Mouse (Mus musculus): Measurements from ENCODE around the gene Zfp382. TPM values are rescaled to one million over a fixed set of nuclear protein-coding genes. Genes with fewer than 3 reads are reported as not detected.
A peak's percentile ranks its signal among the peaks of the same experiment; 100 is the strongest.

The Zfp382 gene
- polyA plus RNA-seq, 1 experiment, result 0.95 TPM

DNA sequence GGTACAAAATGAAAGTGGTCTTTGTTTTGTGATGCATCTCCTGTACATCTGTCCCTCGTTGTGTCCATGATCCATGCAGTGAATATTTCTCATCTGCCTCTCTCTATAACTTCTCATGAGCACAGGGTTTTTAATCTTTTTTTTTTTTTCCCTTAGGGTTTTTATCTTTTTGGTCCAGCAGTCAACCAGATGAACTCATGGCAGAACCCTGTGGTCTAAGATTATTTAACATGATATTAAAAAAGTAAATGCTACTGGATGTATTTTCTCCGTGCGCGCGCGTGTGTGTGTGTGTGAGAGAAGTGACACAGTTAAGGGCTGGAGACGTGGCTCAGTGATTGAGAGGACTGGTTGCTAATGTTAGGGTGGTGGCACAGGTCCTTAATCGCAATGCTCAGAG is 8.2 kb downstream of the Zfp382 start:
- Histone ChIP-seq H3K4me1 (ENCODE audit: control insufficient read depth, insufficient read depth, low read length) (no peaks in the 10 kb centered on the region), H3K27ac (ENCODE audit: control insufficient read depth, insufficient read depth, low read depth, low read length, poor library complexity) (no peak overlapping the region), H3K4me3 (replicated peaks; ENCODE audit: control insufficient read depth, low read depth, low read length) (no peak overlapping the region)
- 78% methylated on average over 8 of the region's 8 CpGs for WGBS
- TF ChIP-seq POLR2A (IDR thresholded peaks at IDR 0.05; ENCODE audit: borderline replicate concordance, control insufficient read depth, low read depth, low read length), result no peak
- TF ChIP-seq CTCF (IDR thresholded peaks at IDR 0.05; ENCODE audit: control insufficient read depth, insufficient read depth, low read length), result no peak

DNA sequence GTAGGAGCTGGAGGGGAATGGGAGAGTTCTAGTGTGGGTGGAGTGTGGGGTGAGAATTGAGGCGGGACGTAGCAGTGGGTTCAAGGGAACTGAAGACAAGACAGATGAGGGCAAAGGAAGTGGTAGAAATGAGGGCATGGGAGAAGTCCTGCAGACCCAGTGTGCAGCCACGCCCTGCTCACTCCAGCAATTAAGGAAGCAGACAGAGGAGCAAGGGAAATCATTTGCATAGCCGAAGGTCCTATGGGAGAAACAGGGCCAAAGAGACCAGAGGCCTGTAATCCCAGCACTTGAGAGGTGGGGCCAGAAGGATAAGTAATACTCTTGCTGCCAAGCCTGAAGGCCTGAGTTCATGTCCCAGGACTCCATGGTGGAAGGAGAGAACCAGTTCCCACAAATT is 10.7 kb downstream of the Zfp382 start:
- Histone ChIP-seq H3K27ac (ENCODE audit: control insufficient read depth, insufficient read depth, low read depth, low read length, poor library complexity) (no peak overlapping the region), H3K4me1 (ENCODE audit: control insufficient read depth, insufficient read depth, low read length) (no peaks in the 10 kb centered on the region), H3K4me3 (replicated peaks; ENCODE audit: control insufficient read depth, low read depth, low read length) (no peak overlapping the region)
- WGBS, result 79% methylated on average over 4 of the region's 4 CpGs
- TF ChIP-seq CTCF (IDR thresholded peaks at IDR 0.05; ENCODE audit: control insufficient read depth, insufficient read depth, low read length) (no peak), POLR2A (IDR thresholded peaks at IDR 0.05; ENCODE audit: borderline replicate concordance, control insufficient read depth, low read depth, low read length) (no peak)

DNA sequence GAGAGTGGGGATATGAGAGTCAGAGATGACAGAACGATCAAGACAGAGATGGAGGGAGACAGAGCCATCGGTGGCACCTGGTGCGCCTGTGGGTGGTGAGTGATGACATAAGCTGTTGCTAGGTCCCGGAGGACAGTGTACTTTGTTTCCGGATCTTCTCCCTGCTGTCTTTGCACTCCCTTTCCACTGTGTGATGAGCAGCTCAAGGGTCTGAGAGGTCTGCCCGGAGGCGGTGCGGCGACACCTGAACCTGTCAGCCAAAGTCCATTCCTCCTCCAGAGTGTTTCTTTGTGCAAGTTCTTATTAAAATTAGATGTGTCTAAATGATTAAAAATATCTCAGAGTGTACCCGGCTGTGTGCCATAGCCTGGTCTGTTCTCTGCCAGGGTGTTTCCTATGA is 15.1 kb downstream of the Zfp382 start:
- no peak overlapping the region for H3K4me3 ChIP-seq (replicated peaks; ENCODE audit: control insufficient read depth, low read depth, low read length)
- TF ChIP-seq POLR2A (IDR thresholded peaks at IDR 0.05; ENCODE audit: borderline replicate concordance, control insufficient read depth, low read depth, low read length), result no peak
- TF ChIP-seq CTCF (IDR thresholded peaks at IDR 0.05; ENCODE audit: control insufficient read depth, insufficient read depth, low read length), result no peak
- no peaks in the 10 kb centered on the region for H3K4me1 ChIP-seq (ENCODE audit: control insufficient read depth, insufficient read depth, low read length)
- 95% methylated on average over 10 of the region's 10 CpGs for WGBS
- H3K27ac ChIP-seq (ENCODE audit: control insufficient read depth, insufficient read depth, low read depth, low read length, poor library complexity), result no peak overlapping the region

DNA sequence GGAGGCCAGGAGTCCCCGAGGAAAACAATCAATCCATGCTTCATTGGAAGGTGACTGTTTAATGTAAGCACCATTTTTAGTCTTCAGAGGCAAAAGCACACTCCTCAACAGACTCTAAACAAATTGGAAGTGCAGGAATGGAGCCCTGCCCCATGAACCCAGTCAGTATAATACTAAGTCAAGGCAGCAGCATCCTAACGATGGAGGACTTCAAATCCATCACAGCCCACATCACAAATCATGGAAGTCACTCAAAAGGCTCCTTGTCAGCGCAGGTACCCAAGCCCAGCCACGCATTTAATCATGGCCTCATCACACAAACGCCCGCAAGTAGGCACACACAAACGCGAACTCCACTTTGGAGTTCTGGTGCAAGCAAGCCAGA is 21.4 kb downstream of the Zfp382 start:
- Histone ChIP-seq H3K27ac (ENCODE audit: control insufficient read depth, insufficient read depth, low read depth, low read length, poor library complexity) (no peak overlapping the region), H3K4me1 (ENCODE audit: control insufficient read depth, insufficient read depth, low read length) (no peaks in the 10 kb centered on the region), H3K4me3 (replicated peaks; ENCODE audit: control insufficient read depth, low read depth, low read length) (peak overlapping the region; percentile 41)
- 13% methylated on average over 8 of the region's 8 CpGs for WGBS
- no peak for TF ChIP-seq CTCF (IDR thresholded peaks at IDR 0.05; ENCODE audit: control insufficient read depth, insufficient read depth, low read length)
- TF ChIP-seq POLR2A (IDR thresholded peaks at IDR 0.05; ENCODE audit: borderline replicate concordance, control insufficient read depth, low read depth, low read length), result no peak

DNA sequence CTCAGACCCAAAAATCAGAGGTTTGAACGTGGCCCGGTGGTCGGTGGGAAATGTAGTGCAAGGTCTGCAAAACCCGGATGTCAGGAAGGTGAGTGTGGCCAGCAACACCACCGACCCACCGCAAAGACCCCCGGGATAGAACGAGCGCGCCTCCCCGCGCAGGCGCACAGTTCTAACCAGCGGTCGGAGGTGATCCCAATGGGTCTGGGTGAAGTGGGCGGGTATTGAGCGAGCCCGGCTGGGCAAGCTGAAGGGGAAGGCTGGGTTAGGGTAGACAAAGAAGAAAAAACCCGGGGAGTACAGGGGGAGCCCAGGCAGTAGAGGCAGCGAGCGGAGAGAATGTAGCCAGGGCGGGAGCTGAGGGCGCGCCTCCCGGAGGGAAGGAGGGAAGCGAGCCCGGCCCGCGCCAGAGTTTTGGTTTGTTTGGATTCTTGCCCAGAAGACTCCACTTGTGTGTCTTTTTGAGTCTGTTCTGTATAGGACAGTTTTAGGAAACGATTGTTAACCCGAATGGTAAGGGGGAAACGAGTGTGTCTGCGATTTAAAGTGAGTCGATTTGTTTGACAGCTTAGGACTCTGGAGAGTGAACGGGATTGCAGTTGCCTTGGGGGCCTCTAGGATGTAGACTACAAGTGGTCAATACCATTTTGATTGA is 21.9 kb downstream of the Zfp382 start:
- Histone ChIP-seq H3K27ac (ENCODE audit: control insufficient read depth, insufficient read depth, low read depth, low read length, poor library complexity) (no peak overlapping the region), H3K4me1 (ENCODE audit: control insufficient read depth, insufficient read depth, low read length) (no peaks in the 10 kb centered on the region), H3K4me3 (replicated peaks; ENCODE audit: control insufficient read depth, low read depth, low read length) (peak overlapping the region; percentile 41)
- TF ChIP-seq POLR2A (IDR thresholded peaks at IDR 0.05; ENCODE audit: borderline replicate concordance, control insufficient read depth, low read depth, low read length), result no peak
- 3% methylated on average over 35 of the region's 35 CpGs for WGBS

DNA sequence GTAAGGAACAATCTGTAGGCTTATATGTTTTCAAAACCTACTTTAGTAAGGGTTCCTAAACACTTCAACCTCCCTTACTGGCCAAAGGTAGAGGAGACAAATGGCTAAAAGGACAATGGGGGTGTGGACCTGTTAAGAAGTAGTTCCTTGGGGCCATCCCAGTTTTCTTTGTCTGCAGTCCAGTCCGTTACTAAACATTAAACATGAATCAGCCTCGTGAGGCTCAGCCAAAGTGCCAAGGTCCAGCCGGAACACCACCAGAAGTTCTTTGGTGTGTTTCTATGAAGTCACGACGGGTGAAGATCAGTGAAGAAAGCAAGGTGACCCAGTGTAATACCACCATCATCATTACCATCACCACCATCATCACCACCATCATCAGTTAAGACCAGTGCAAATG is 25.3 kb downstream of the Zfp382 start:
- no peak overlapping the region for H3K4me3 ChIP-seq (replicated peaks; ENCODE audit: control insufficient read depth, low read depth, low read length)
- WGBS, result 88% methylated on average over 5 of the region's 5 CpGs
- H3K4me1 ChIP-seq (ENCODE audit: control insufficient read depth, insufficient read depth, low read length), result no peaks in the 10 kb centered on the region
- TF ChIP-seq CTCF (IDR thresholded peaks at IDR 0.05; ENCODE audit: control insufficient read depth, insufficient read depth, low read length) (no peak), POLR2A (IDR thresholded peaks at IDR 0.05; ENCODE audit: borderline replicate concordance, control insufficient read depth, low read depth, low read length) (no peak)
- no peak overlapping the region for H3K27ac ChIP-seq (ENCODE audit: control insufficient read depth, insufficient read depth, low read depth, low read length, poor library complexity)

DNA sequence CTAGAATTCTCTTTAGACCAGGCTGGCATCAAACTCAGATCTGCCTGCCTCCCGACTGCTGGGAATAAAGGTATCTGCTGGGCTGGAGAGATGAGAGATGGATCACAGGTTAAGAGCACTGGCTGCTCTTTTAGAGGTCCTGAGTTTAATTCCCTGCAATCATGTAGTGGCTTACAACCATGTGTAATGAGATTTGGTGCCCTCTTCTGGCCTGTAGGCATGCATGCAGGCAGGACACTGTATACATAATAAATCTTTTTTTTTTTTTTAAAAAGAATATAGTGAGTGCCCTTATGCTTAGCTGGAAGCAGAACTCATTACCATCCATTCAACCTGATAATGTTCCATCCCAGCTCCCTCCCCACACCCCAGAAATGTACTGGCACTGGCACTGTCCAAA is 32.3 kb downstream of the Zfp382 start:
- WGBS, result 79% methylated on average over 1 of the region's 1 CpGs
- Histone ChIP-seq H3K27ac (ENCODE audit: control insufficient read depth, insufficient read depth, low read depth, low read length, poor library complexity) (no peak overlapping the region), H3K4me1 (ENCODE audit: control insufficient read depth, insufficient read depth, low read length) (no peaks in the 10 kb centered on the region), H3K4me3 (replicated peaks; ENCODE audit: control insufficient read depth, low read depth, low read length) (no peak overlapping the region)
- no peak for TF ChIP-seq CTCF (IDR thresholded peaks at IDR 0.05; ENCODE audit: control insufficient read depth, insufficient read depth, low read length)
- TF ChIP-seq POLR2A (IDR thresholded peaks at IDR 0.05; ENCODE audit: borderline replicate concordance, control insufficient read depth, low read depth, low read length), result no peak

DNA sequence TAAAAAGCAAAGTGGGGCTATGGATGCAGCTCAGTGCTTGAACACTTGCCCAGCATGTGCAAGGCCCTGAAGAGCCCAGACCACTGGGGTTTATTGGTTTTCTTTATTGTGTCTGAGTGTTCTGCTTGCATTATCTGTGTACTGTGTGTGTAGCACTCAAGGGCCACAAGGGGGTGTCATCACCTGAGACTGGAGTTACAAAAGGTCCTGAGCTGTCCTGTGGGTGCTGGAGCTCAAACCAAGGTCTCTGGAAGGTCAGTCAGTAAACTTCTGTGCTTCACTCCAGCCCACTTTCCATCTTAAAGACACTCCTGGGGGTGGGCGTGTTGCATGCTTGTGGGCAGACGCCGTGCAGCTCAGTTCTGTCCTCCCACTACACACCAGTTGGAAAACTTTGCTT is 33.8 kb downstream of the Zfp382 start:
- H3K27ac ChIP-seq (ENCODE audit: control insufficient read depth, insufficient read depth, low read depth, low read length, poor library complexity), result no peak overlapping the region
- no peaks in the 10 kb centered on the region for H3K4me1 ChIP-seq (ENCODE audit: control insufficient read depth, insufficient read depth, low read length)
- WGBS, result 98% methylated on average over 3 of the region's 3 CpGs
- no peak overlapping the region for H3K4me3 ChIP-seq (replicated peaks; ENCODE audit: control insufficient read depth, low read depth, low read length)
- TF ChIP-seq CTCF (IDR thresholded peaks at IDR 0.05; ENCODE audit: control insufficient read depth, insufficient read depth, low read length) (no peak), POLR2A (IDR thresholded peaks at IDR 0.05; ENCODE audit: borderline replicate concordance, control insufficient read depth, low read depth, low read length) (no peak)

DNA sequence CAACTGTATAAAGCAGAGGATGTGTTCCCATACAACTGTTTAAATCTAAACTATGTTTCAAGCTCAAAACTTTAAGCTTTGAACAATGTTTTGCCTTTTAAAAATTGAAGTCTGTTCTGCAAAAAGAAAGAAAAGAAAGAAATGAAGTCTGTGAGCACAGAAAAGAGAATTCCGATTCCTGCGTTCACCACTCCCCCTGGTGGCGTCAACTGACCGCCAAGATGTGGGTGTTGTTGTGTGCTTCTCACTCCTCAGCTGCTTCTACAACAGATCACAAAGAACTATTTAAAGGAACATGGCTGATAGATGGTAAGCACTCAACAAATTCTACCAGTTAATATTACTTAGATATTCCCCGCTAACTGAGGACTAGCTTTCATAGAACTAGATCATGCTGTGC is 41.4 kb downstream of the Zfp382 start:
- Histone ChIP-seq H3K4me3 (replicated peaks; ENCODE audit: control insufficient read depth, low read depth, low read length) (no peak overlapping the region), H3K4me1 (ENCODE audit: control insufficient read depth, insufficient read depth, low read length) (no peaks in the 10 kb centered on the region), H3K27ac (ENCODE audit: control insufficient read depth, insufficient read depth, low read depth, low read length, poor library complexity) (no peak overlapping the region)
- TF ChIP-seq POLR2A (IDR thresholded peaks at IDR 0.05; ENCODE audit: borderline replicate concordance, control insufficient read depth, low read depth, low read length) (no peak), CTCF (IDR thresholded peaks at IDR 0.05; ENCODE audit: control insufficient read depth, insufficient read depth, low read length) (no peak)
- 93% methylated on average over 5 of the region's 5 CpGs for WGBS
